Mouse (Mus musculus) forebrain, embryonic 14.5 days (tissue): ENCODE data around the gene Sfxn3. TPM values are rescaled to one million over a fixed set of nuclear protein-coding genes. Genes with fewer than 3 reads are reported as not detected.

Experiments used
- ATAC-seq: fragments of 200-750 bp; cut with Nextera tagmentation; 2 replicates; pipeline ENCODE4 v1.8.0; 2017; ENCODE audit warnings: mild to moderate bottlenecking, moderate library complexity
- DNase-seq: peaks from one replicate; pipeline ENCODE4 v3.0.0-alpha.2; 2015; ENCODE audit warnings: low spot score
- H3K27ac ChIP-seq: fragments of 300-500 bp; sonication (generic); 2 replicates; pipeline ENCODE4 v1.5.1; 2014; ENCODE audit warnings: low read depth, mild to moderate bottlenecking, control low read depth, low read length, moderate library complexity
- H3K27me3 ChIP-seq: fragments of 300-500 bp; sonication (generic); replicated peaks from 2 replicates; pipeline ENCODE4 v1.6.1; 2014; ENCODE audit warnings: low read length, control low read depth, mixed read lengths; ENCODE audit not compliant: control insufficient read depth, insufficient read depth
- H3K36me3 ChIP-seq: fragments of 300-500 bp; sonication (generic); 2 replicates; pipeline ENCODE4 v1.6.1; 2014; ENCODE audit warnings: low read length, control low read depth; ENCODE audit not compliant: control insufficient read depth, insufficient read depth
- H3K4me1 ChIP-seq: fragments of 300-500 bp; sonication (generic); 2 replicates; pipeline ENCODE4 v1.6.1; 2014; ENCODE audit warnings: antibody characterized with exemption, low read length, control low read depth; ENCODE audit not compliant: control insufficient read depth, insufficient read depth
- H3K4me2 ChIP-seq: fragments of 300-500 bp; sonication (generic); 2 replicates; pipeline ENCODE4 v1.6.1; 2014; ENCODE audit warnings: mild to moderate bottlenecking, control low read depth, low read length
- H3K4me3 ChIP-seq: fragments of 300-500 bp; sonication (generic); 2 replicates; pipeline ENCODE4 v1.5.1; 2014; ENCODE audit warnings: low read depth, low read length, control low read depth
- H3K9ac ChIP-seq: fragments of 300-500 bp; sonication (generic); 2 replicates; pipeline ENCODE4 v1.6.1; 2014; ENCODE audit warnings: mild to moderate bottlenecking, low read length, control low read depth, moderate library complexity
- H3K9me3 ChIP-seq: fragments of 300-500 bp; sonication (generic); replicated peaks from 2 replicates; pipeline ENCODE4 v1.6.1; 2016; ENCODE audit warnings: low read length, control low read depth, mixed read lengths; ENCODE audit not compliant: control insufficient read depth
- WGBS: fragments of 180-500 bp; shearing (Covaris S2); extraction: QIAGEN DNeasy Blood & Tissue Kit; methylation state at CpG from one replicate; pipeline ENCODE4 v1.1.7; 2014; 5-methylcytosine and 5-hydroxymethylcytosine counted together
- polyA plus RNA-seq: library from polyadenylated mRNA; unstranded; fragments of >200 nt; fragmentation: Nextera tagmentation; extraction: Ambion mirVana; gene quantifications from 2 replicates; pipeline ENCODE4 v1.2.1, GENCODE M21; 2014

Sfxn3 gene
- polyA plus RNA-seq, 1 experiment from 2014 or later, result 54.2 TPM

- Histone ChIP-seq H3K4me3 (peak overlapping the region; percentile 51), H3K4me2 (peak overlapping the region; percentile 68), H3K27ac (peak overlapping the region; percentile 90), H3K4me1 (peaks cover 28% of the 10 kb centered on the region), H3K9me3 (no peaks in the 10 kb centered on the region), H3K27me3 (peaks cover 6% of the 10 kb centered on the region; the same call in 1 of the 2 replicates), H3K36me3 (peaks cover 36% of the 10 kb centered on the region), H3K9ac (peak overlapping the region; percentile 77)
- ATAC-seq (peak; percentile 60), DNase-seq (peak; percentile 65)
- 41% methylated on average over 11 of the region's 11 CpGs for WGBS
These were observed 786 bp downstream of the Sfxn3 start for GRCm38 (mm10) chr19:45047935-45048643.

GRCm38 (mm10) chr19:45048644-45049365 is 1.5 kb downstream of the Sfxn3 start:
- Histone ChIP-seq H3K27me3 (peaks cover 6% of the 10 kb centered on the region; the same call in 1 of the 2 replicates), H3K36me3 (peaks cover 43% of the 10 kb centered on the region), H3K4me2 (peak overlapping the region; percentile 68), H3K9me3 (no peaks in the 10 kb centered on the region), H3K27ac (peak overlapping the region; percentile 90), H3K4me3 (peak overlapping the region; percentile 51), H3K9ac (peak overlapping the region; percentile 77), H3K4me1 (peaks cover 28% of the 10 kb centered on the region)
- 82% methylated on average over 12 of the region's 12 CpGs for WGBS
- no peak for DNase-seq
- no peak for ATAC-seq

GRCm38 (mm10) chr19:45049523-45049922 is 2.2 kb downstream of the Sfxn3 start:
- no peak overlapping the region for H3K27ac ChIP-seq
- no peak overlapping the region for H3K4me3 ChIP-seq
- H3K36me3 ChIP-seq, result peaks cover 49% of the 10 kb centered on the region
- H3K4me1 ChIP-seq, result peaks cover 28% of the 10 kb centered on the region
- 81% methylated on average over 9 of the region's 9 CpGs for WGBS
- H3K4me2 ChIP-seq, result peak overlapping the region; percentile 68; the same call in 1 of the 2 replicates
- peaks cover 6% of the 10 kb centered on the region; the same call in 1 of the 2 replicates for H3K27me3 ChIP-seq
- no peaks in the 10 kb centered on the region for H3K9me3 ChIP-seq
- DNase-seq, result no peak
- no peak overlapping the region for H3K9ac ChIP-seq
- ATAC-seq, result no peak

- ATAC-seq (no peak), DNase-seq (no peak)
- H3K9ac ChIP-seq, result no peak overlapping the region
- H3K36me3 ChIP-seq, result peaks cover 59% of the 10 kb centered on the region
- H3K4me1 ChIP-seq, result peaks cover 22% of the 10 kb centered on the region
- H3K4me2 ChIP-seq, result no peak overlapping the region
- WGBS, result 88% methylated on average over 8 of the region's 8 CpGs
- H3K9me3 ChIP-seq, result no peaks in the 10 kb centered on the region
- H3K27me3 ChIP-seq, result no peaks in the 10 kb centered on the region
- no peak overlapping the region for H3K4me3 ChIP-seq
- H3K27ac ChIP-seq, result no peak overlapping the region
These were observed 6.1 kb downstream of the Sfxn3 start for GRCm38 (mm10) chr19:45053451-45053850.

GRCm38 (mm10) chr19:45054892-45055690 is 7.8 kb downstream of the Sfxn3 start:
- Histone ChIP-seq H3K27me3 (no peaks in the 10 kb centered on the region), H3K36me3 (peaks cover 50% of the 10 kb centered on the region), H3K9me3 (no peaks in the 10 kb centered on the region), H3K4me2 (no peak overlapping the region), H3K4me1 (peaks cover 14% of the 10 kb centered on the region), H3K27ac (no peak overlapping the region), H3K4me3 (no peak overlapping the region), H3K9ac (no peak overlapping the region)
- no peak for ATAC-seq
- DNase-seq, result no peak
- 88% methylated on average over 6 of the region's 6 CpGs for WGBS

GRCm38 (mm10) chr19:45056364-45056763 is 9.1 kb downstream of the Sfxn3 start:
- no peaks in the 10 kb centered on the region for H3K9me3 ChIP-seq
- no peak overlapping the region for H3K4me2 ChIP-seq
- peak; percentile 78 for DNase-seq
- H3K27ac ChIP-seq, result no peak overlapping the region
- WGBS, result 56% methylated on average over 4 of the region's 4 CpGs
- H3K4me3 ChIP-seq, result no peak overlapping the region
- no peaks in the 10 kb centered on the region for H3K27me3 ChIP-seq
- H3K9ac ChIP-seq, result no peak overlapping the region
- ATAC-seq, result peak; percentile 8; the same call in 1 of the 2 replicates
- H3K4me1 ChIP-seq, result peaks cover 14% of the 10 kb centered on the region
- H3K36me3 ChIP-seq, result peaks cover 39% of the 10 kb centered on the region

GRCm38 (mm10) chr19:45056908-45057698 is 9.8 kb downstream of the Sfxn3 start:
- Histone ChIP-seq H3K27me3 (no peaks in the 10 kb centered on the region), H3K27ac (peak overlapping the region; percentile 98; the same call in 1 of the 2 replicates), H3K36me3 (peaks cover 32% of the 10 kb centered on the region), H3K4me3 (peak overlapping the region; percentile 61), H3K4me2 (peak overlapping the region; percentile 92), H3K9me3 (no peaks in the 10 kb centered on the region), H3K4me1 (peaks cover 14% of the 10 kb centered on the region), H3K9ac (no peak overlapping the region)
- DNase-seq (no peak), ATAC-seq (no peak)
- WGBS, result 87% methylated on average over 7 of the region's 7 CpGs

GRCm38 (mm10) chr19:45057724-45058112 is 10.4 kb downstream of the Sfxn3 start:
- H3K4me3 ChIP-seq, result peak overlapping the region; percentile 61
- DNase-seq (no peak), ATAC-seq (no peak)
- H3K27me3 ChIP-seq, result no peaks in the 10 kb centered on the region
- WGBS, result 48% methylated on average over 7 of the region's 7 CpGs
- H3K4me2 ChIP-seq, result peak overlapping the region; percentile 92
- H3K4me1 ChIP-seq, result peaks cover 14% of the 10 kb centered on the region
- peaks cover 26% of the 10 kb centered on the region for H3K36me3 ChIP-seq
- H3K9ac ChIP-seq, result peak overlapping the region; percentile 90
- H3K27ac ChIP-seq, result peak overlapping the region; percentile 98
- H3K9me3 ChIP-seq, result no peaks in the 10 kb centered on the region
